Comparison of ENCODE assay signal across 8 mouse cellular contexts in genomic region chr12:118846649-118847321, GRCm38 (mm10). TPM values are rescaled to one million over a fixed set of nuclear protein-coding genes. Genes with fewer than 3 reads are reported as not detected.
A peak's percentile ranks its signal among the peaks of the same experiment; 100 is the strongest.
DNase-seq lines count a peak whose midpoint lies in the region; ATAC-seq and TF ChIP-seq lines count a peak whose summit lies in the region.

No protein-coding gene starts in this region.

- no peak for TF ChIP-seq EP300 in heart, adult 2 months (IDR thresholded peaks at IDR 0.05; ENCODE audit: insufficient read depth, low read depth, low read length)

- ATAC-seq in hindbrain, embryonic 15.5 days (ENCODE audit: low FRiP score, low read depth): peak; percentile 55
- ATAC-seq in stomach, embryonic 15.5 days (ENCODE audit: insufficient read depth, low FRiP score, low read depth): 0 out of 2 replicates have a peak, but pooled peaks have one; percentile 44

- H3K4me2 ChIP-seq in hindbrain, embryonic 15.5 days: peak overlapping the region; percentile 60
- peak overlapping the region; percentile 64 for H3K4me2 ChIP-seq in stomach, embryonic 15.5 days

- TF ChIP-seq CTCF in heart, adult 2 months (IDR thresholded peaks at IDR 0.05): no peak

- no peaks in the 10 kb centered on the region for H3K79me2 ChIP-seq in heart, adult 2 months (replicated peaks; ENCODE audit: control insufficient read depth, insufficient read depth, low read length)

- H3K4me1 ChIP-seq in heart, adult 2 months (ENCODE audit: control insufficient read depth, insufficient read depth, low read length): no peaks in the 10 kb centered on the region
- H3K4me1 ChIP-seq in hindbrain, embryonic 15.5 days (replicated peaks): peaks cover 30% of the 10 kb centered on the region
- H3K4me1 ChIP-seq in stomach, embryonic 15.5 days: peaks cover 29% of the 10 kb centered on the region

- peak overlapping the region; percentile 35 for H3K4me3 ChIP-seq in heart, adult 2 months
- H3K4me3 ChIP-seq in hindbrain, embryonic 15.5 days: peak overlapping the region; percentile 41
- H3K4me3 ChIP-seq in stomach, embryonic 15.5 days (replicated peaks): peak overlapping the region; percentile 41

- DNase-seq in heart, adult 2 months: peak; percentile 19 to 30
- DNase-seq in heart, adult 8-10 months (ENCODE audit: low spot score): no peak
- DNase-seq in CD4-positive, CD25-positive, alpha-beta regulatory T cell, adult 2 months (ENCODE audit: low read depth, low spot score): peak; percentile 45
- DNase-seq in embryo, embryonic 11 days: peak; percentile 89
- DNase-seq in lung, postnatal 36 days: peak; percentile 14
- no peak for DNase-seq in ovary, adult 18-20 months (ENCODE audit: low spot score)

- H3K27ac ChIP-seq in heart, adult 2 months: no peak overlapping the region
- H3K27ac ChIP-seq in hindbrain, embryonic 15.5 days (replicated peaks): no peak overlapping the region
- H3K27ac ChIP-seq in stomach, embryonic 15.5 days: no peak overlapping the region

- intact Hi-C loops in heart, adult 2 months (cut with DNase I): loop anchor here (10.0 kb wide), 2 partner anchors 262 to 542 kb away; partner anchors contain the start of gene Sp4

- no peak overlapping the region for H3K9ac ChIP-seq in heart, adult 2 months (ENCODE audit: low read depth, low read length)
- H3K9ac ChIP-seq in hindbrain, embryonic 15.5 days: 0 out of 2 replicates have a peak overlapping the region, but pooled peaks have one; percentile 7
- H3K9ac ChIP-seq in stomach, embryonic 15.5 days: no peak overlapping the region

- whole genome bisulfite sequencing in heart, adult 2 months: 2% methylated on average over 59 of the region's 59 CpGs
- WGBS in hindbrain, embryonic 15.5 days: under 1% methylated on average over 59 of the region's 59 CpGs
- WGBS in stomach, embryonic 15.5 days: under 1% methylated on average over 59 of the region's 59 CpGs

- peaks cover 36% of the 10 kb centered on the region for H3K27me3 ChIP-seq in heart, adult 2 months (ENCODE audit: control insufficient read depth, insufficient read depth, low read length)
- peaks cover 72% of the 10 kb centered on the region for H3K27me3 ChIP-seq in hindbrain, embryonic 15.5 days
- peaks cover 79% of the 10 kb centered on the region for H3K27me3 ChIP-seq in stomach, embryonic 15.5 days (replicated peaks)

- no peaks in the 10 kb centered on the region for H3K9me3 ChIP-seq in hindbrain, embryonic 15.5 days
- H3K9me3 ChIP-seq in stomach, embryonic 15.5 days: no peaks in the 10 kb centered on the region

- TF ChIP-seq POLR2A in heart, adult 2 months (IDR thresholded peaks at IDR 0.05; ENCODE audit: insufficient read depth, low read depth, low read length): no peak

- H3K36me3 ChIP-seq in heart, adult 2 months (ENCODE audit: control insufficient read depth, insufficient read depth, low read length): no peaks in the 10 kb centered on the region
- H3K36me3 ChIP-seq in hindbrain, embryonic 15.5 days: no peaks in the 10 kb centered on the region
- H3K36me3 ChIP-seq in stomach, embryonic 15.5 days: no peaks in the 10 kb centered on the region

RNA-seq across cellular contexts. Expression of gene Sp8, which starts 0.7 kb away (rescaled TPM):
- not detected for total RNA-seq in heart, adult 2 months (2021)
- not detected in 2 replicates for polyA plus RNA-seq in heart, adult 2 months (2012; rRNA removed)
- total RNA-seq in heart, adult 8-10 months (2022): not detected
- 2.8 and 3.0 TPM in 2 replicates for polyA plus RNA-seq in hindbrain, embryonic 15.5 days (2015; fragmentation: Nextera tagmentation; extraction: Ambion mirVana)
- not detected in 2 replicates for polyA plus RNA-seq in stomach, embryonic 15.5 days (2015; fragmentation: Nextera tagmentation; extraction: Ambion mirVana)

Comparison
In these comparisons a context has a peak if more than half of its experiments do, and no peak if none do; other contexts are left out.
1. DNase-seq: peak in heart, adult 2 months (2 of 2), CD4-positive, CD25-positive, alpha-beta regulatory T cell, adult 2 months (single experiment), embryo, embryonic 11 days (single experiment) and lung, postnatal 36 days (single experiment); none in heart, adult 8-10 months (single experiment) and ovary, adult 18-20 months (single experiment).
2. Peak in every context shown above with its lines, with median percentiles within 50 percentile points of each other: H3K4me3 ChIP-seq.